Mouse (Mus musculus) right cerebral cortex, postnatal 25 days (tissue): ENCODE measurements at regions not wholly inside any gene's neighbourhood (a gene's known extent, or its start where the extent isn't known, plus 50 kb on each side); places are given as distances from the start of the nearest gene placed in this dataset.

Experiments
- DNase-seq: peaks from one replicate; pipeline ENCODE4 v3.0.0; 2022

- no peak for DNase-seq
Measured at GRCm38 (mm10) chr19:6684921-6685320, 142.1 kb upstream of the Slc22a12 start.

DNA sequence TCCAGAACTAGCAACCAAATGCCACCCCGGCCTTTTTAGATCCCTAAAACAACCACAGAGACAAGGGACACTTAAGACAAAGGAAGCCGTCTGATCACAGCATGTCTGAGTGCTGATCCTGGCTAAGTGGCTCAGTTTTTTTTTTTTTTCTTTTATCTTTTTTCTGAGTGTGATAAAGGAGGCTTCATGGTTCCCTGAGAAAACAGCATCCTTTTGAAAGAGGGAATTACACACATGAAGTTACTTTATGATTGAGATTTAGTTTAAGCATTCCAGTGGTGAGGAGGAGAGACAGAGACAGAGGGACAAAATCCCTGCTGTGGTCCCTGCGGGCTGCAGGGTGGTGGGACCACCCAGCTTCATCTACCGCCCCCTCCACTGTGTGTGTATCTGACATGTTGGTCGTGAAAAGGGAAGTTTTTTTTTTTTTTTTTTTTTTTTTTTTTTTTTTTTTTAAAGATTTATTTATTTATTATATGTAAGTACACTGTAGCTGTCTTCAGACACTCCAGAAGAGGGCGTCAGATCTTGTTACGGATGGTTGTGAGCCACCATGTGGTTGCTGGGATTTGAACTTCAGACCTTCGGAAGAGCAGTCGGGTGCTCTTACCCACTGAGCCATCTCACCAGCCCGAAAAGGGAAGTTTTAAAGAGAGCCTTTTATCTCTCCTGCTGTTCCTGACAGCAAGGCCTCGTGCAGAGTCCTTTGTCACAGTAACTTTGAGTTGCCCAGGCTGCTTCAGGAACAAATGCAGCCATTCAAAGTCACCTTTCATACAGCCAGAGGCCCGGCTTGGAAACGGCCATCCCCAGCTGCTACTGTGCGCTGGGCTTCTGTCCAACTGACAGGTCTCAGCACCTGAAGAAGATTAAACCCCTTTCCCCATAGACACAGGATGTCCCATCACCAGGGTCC is 136.8 kb upstream of the Slc22a12 start:
- DNase-seq = no peak

DNA sequence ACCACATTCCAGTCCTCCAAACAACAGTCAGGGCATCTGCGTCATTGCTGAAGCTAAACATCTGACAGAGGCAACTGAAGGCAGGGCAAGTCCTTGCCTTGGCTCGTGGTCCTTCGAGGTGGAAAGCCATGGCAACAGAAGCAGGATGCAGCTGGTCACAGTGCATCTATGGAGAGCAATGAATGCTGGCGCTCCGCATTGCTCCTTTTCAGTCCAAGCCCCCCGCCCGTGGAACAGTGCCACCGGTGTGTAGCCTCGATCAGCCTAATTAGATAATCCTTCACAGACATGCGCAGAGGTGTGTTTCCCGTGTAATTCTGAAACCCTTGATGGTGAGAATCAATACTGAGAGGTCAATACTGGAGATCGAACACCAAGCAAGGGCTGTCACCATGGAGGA is 134.7 kb upstream of the Slc22a12 start:
- DNase-seq = no peak

GRCm38 (mm10) chr19:6675586-6675985 is 132.8 kb upstream of the Slc22a12 start:
- no peak for DNase-seq

DNA sequence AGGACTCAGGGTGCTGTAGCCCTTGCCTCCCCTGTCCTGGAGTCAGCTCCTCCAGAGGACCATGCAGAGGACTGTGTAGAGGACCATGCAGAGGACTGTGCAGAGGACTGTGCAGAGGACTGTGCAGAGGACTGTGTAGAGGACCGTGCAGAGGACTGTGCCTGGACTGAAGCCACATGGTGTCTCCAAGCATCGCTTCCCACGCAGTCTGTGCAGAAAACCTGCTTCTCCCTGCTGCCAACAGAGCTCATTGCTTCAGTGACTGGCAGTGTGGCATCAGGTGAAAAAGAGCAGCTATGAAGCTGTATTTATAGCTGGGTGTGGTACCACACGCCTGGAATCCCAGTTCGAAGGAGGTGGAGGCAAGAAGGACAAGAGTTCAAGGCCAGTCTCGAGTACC is 128.9 kb upstream of the Slc22a12 start:
- peak; percentile 74 for DNase-seq

GRCm38 (mm10) chr19:6669881-6670280 is 127.0 kb upstream of the Slc22a12 start:
- no peak for DNase-seq

DNA sequence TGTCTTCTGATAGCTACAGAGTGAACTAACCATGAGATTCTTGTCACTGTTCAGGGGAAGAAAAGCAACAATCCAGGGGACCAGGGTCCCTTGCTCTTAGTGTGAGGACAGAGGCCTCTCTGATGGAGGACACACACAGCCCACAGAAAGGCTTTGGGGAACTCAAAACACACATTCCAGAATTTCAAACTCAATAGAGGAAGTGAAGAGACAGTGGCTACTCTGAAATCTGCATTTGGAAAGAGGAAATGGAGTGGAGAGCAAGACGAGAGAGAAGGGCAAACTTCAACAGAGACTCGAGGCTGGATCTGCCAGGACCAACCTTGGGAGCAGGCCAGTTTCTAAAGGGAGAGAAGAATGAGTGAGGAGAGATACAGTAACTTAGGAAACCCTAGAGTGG is 125.7 kb upstream of the Slc22a12 start:
- DNase-seq = no peak

GRCm38 (mm10) chr19:6666187-6666722 is 123.4 kb upstream of the Slc22a12 start:
- DNase-seq = no peak

DNA sequence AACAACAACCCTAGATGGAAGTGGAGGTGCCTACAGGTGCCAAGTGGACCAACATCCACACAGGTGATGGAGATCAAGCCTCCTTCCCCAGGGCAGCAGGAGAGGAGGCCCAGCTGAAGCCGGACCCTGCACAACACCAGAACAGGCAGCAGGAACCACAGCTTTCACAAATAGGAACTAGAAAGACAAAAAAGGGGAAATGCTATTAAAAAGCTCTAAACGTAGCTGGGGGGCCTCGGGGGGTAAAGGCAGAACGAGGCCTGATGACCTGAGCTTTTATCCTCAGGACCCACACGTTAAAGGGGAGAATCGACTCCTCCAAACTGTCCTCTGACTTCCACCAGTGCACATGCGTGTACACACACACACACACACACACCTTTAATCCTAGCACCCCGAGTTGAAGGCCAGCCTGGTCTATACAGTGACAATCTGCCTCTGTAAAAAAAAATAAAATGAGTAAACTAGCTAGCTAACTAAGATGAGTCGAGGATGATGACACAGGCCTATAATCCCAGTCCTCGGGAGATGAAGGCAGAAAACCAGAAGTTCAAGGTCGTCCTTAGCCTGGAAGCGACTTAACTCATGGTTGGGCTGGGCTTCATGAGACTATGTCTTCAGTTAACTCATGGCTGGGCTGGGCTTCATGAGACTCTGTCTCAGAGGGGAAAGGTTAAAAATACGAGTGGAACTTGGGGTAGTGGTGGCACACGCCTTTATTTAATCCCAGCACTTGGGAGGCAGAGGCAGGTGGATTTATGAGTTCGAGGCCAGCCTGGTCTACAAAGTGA is 122.6 kb upstream of the Slc22a12 start:
- no peak for DNase-seq

GRCm38 (mm10) chr19:6664311-6664952 is 121.6 kb upstream of the Slc22a12 start:
- DNase-seq = no peak

GRCm38 (mm10) chr19:6663391-6663790 is 120.6 kb upstream of the Slc22a12 start:
- peak; percentile 85 for DNase-seq

DNA sequence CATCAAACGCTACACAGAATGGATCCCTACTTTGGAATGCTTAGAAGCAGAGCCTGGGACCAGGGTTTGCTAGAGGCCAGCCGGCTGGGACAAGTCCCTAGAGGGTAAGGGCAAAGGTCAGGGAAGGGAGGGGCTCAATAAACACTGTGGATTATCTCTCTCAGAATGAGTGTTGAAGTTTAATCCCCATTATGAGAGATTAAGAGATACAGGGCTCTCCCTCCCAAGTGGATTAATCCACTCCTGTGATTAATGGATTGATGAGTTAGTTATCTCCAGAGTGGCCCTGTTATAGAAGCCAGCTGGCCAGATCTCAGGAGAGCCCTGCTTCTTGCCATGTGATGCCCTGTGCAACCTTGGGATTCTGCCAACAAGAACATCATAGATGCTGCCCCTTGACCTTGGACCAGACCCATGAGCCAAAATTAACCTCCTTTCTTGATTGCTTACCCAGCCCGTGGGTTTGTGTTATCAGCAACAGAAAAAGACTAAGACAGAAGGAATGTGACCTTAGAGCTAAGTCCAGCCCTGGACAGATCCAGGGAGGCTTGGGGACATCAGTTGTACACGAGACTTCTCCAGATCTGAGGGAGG is 119.6 kb upstream of the Slc22a12 start:
- DNase-seq = no peak

GRCm38 (mm10) chr19:6661508-6661871 is 118.7 kb upstream of the Slc22a12 start:
- no peak for DNase-seq

- DNase-seq = no peak
Measured at GRCm38 (mm10) chr19:6660723-6661507, 118.1 kb upstream of the Slc22a12 start.

GRCm38 (mm10) chr19:6660157-6660556 is 117.3 kb upstream of the Slc22a12 start:
- no peak for DNase-seq

- no peak for DNase-seq
Measured at GRCm38 (mm10) chr19:6654550-6654949, 111.7 kb upstream of the Slc22a12 start.

DNA sequence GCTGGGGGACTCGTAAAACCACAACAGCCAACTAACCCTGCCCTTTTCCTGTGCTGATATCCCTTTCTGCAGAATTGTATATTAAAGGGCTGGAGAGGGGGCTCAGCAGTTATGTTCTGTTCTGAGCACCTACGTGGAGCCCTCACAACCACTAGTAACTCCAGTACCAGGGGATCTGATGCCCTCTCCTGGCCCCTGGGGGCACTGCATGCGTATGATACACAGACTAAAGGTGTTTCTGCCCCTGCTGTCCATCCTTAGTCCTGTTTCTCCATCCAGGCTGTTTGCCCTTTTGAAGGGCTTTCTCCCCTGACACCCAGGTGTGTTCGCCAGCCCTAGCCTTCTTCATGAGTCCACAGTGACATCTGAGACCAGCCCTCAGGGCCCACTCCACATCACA is 109.9 kb upstream of the Slc22a12 start:
- DNase-seq = no peak

GRCm38 (mm10) chr19:6651192-6651591 is 108.4 kb upstream of the Slc22a12 start:
- DNase-seq = no peak

- DNase-seq = no peak
Measured at GRCm38 (mm10) chr19:6649885-6650284, 107.1 kb upstream of the Slc22a12 start.

DNA sequence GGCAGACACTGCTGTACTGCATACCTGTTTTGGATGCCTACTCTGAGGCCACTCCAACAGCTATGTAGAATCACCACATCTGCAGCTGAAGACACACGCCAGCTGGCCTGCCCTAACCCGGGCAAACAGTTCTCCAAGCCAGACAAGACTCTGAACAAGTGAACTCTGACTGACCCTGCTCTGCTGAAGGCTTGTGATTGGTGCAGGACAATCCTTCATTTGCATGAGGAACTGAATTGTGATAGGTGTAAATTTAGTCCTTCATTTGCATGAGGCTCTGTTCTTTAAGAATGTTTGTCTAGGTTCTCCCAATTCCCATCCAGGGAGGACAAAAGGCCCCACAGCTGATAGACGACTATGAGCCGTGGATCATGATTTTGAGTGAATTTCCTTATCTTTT is 104.9 kb upstream of the Slc22a12 start:
- no peak for DNase-seq

- no peak for DNase-seq
Measured at GRCm38 (mm10) chr19:6647216-6647615, 104.4 kb upstream of the Slc22a12 start.

GRCm38 (mm10) chr19:6645912-6646311 is 103.1 kb upstream of the Slc22a12 start:
- no peak for DNase-seq
